Mouse (Mus musculus) forebrain, embryonic 16.5 days (tissue): ENCODE results near the gene Prss41. TPM values are rescaled to one million over a fixed set of nuclear protein-coding genes. Genes with fewer than 3 reads are reported as not detected.
"Not testable (repeated sequence)": the region's sequence is repeated elsewhere in the genome, so short reads cannot be mapped to it uniquely, and the experiment has no call there.

Experiments
- ATAC-seq: fragments of 200-750 bp; cut with Nextera tagmentation; 2 replicates; pipeline ENCODE4 v1.8.0; 2017; ENCODE audit warnings: mild to moderate bottlenecking, moderate library complexity
- H3K27ac ChIP-seq: fragments of 300-500 bp; sonication (generic); 2 replicates; pipeline ENCODE4 v1.5.1; 2014; ENCODE audit warnings: low read length, control low read depth
- H3K27me3 ChIP-seq: fragments of 300-500 bp; sonication (generic); replicated peaks from 2 replicates; pipeline ENCODE4 v1.6.1; 2014; ENCODE audit warnings: low read length; ENCODE audit not compliant: control insufficient read depth, insufficient read depth
- H3K36me3 ChIP-seq: fragments of 300-500 bp; sonication (generic); 2 replicates; pipeline ENCODE4 v1.6.1; 2014; ENCODE audit not compliant: control insufficient read depth, insufficient read depth
- H3K4me1 ChIP-seq: fragments of 300-500 bp; sonication (generic); replicated peaks from 2 replicates; pipeline ENCODE4 v1.6.1; 2014; ENCODE audit warnings: low read length; ENCODE audit not compliant: control insufficient read depth, insufficient read depth
- H3K4me2 ChIP-seq: fragments of 300-500 bp; sonication (generic); 2 replicates; pipeline ENCODE4 v1.6.1; 2014; ENCODE audit warnings: mild to moderate bottlenecking, low read length, control low read depth
- H3K4me3 ChIP-seq: fragments of 300-500 bp; sonication (generic); replicated peaks from 2 replicates; pipeline ENCODE4 v1.5.1; 2014; ENCODE audit warnings: mild to moderate bottlenecking, low read length, control low read depth
- H3K9ac ChIP-seq: fragments of 300-500 bp; sonication (generic); replicated peaks from 2 replicates; pipeline ENCODE4 v1.6.1; 2014; ENCODE audit warnings: low read depth, low read length, control low read depth
- H3K9me3 ChIP-seq: fragments of 300-500 bp; sonication (generic); 2 replicates; pipeline ENCODE4 v1.6.1; 2016; ENCODE audit warnings: low read length; ENCODE audit not compliant: control insufficient read depth
- WGBS: fragments of 180-500 bp; shearing (Covaris S2); extraction: QIAGEN DNeasy Blood & Tissue Kit; methylation state at CpG from one replicate; pipeline ENCODE4 v1.1.7; 2014; 5-methylcytosine and 5-hydroxymethylcytosine counted together
- polyA plus RNA-seq: library from polyadenylated mRNA; unstranded; fragments of >200 nt; fragmentation: Nextera tagmentation; extraction: Ambion mirVana; gene quantifications from 2 replicates; pipeline ENCODE4 v1.2.1, GENCODE M21; 2015

Gene Prss41
- polyA plus RNA-seq, result 0.87 and 1.0 TPM in 2 replicates

- ATAC-seq, result no peak
- H3K4me1 ChIP-seq, result no peaks in the 10 kb centered on the region
- no peaks in the 10 kb centered on the region for H3K27me3 ChIP-seq
- no peak within 1 kb of the TSS for H3K27ac ChIP-seq
- H3K4me3 ChIP-seq, result no peak within 1 kb of the TSS
- no peaks in the 10 kb centered on the region for H3K36me3 ChIP-seq
- 17% methylated on average over 19 of the region's 19 CpGs for WGBS
- H3K4me2 ChIP-seq, result peak within 1 kb of the TSS; percentile 12; the same call in 1 of the 2 replicates
- H3K9me3 ChIP-seq, result no peaks in the 10 kb centered on the region
- H3K9ac ChIP-seq, result no peak within 1 kb of the TSS
Measured at GRCm38 (mm10) chr17:23843812-23844273, at the start of gene Prss41, which contains the start of gene Prss32. Prss41 (minus strand) TSS chr17:23844172. Prss32 (plus strand) TSS chr17:23843855.

- 82% methylated on average over 4 of the region's 4 CpGs for whole genome bisulfite sequencing
- not testable (repeated sequence) for H3K4me3 ChIP-seq, H3K27ac ChIP-seq, ATAC-seq, H3K27me3 ChIP-seq, H3K4me1 ChIP-seq, H3K9ac ChIP-seq, H3K9me3 ChIP-seq, H3K36me3 ChIP-seq, H3K4me2 ChIP-seq
Measured at GRCm38 (mm10) chr17:23880576-23880975, 36.6 kb upstream of the Prss41 start, which contains the start of the genes Dcpp1 and Dcpp2. Dcpp1 (plus strand) TSS chr17:23880876. Dcpp2 (plus strand) TSS chr17:23880880.

GRCm38 (mm10) chr17:23877166-23877565, 33.2 kb upstream of the Prss41 start:
- Histone ChIP-seq H3K27me3 (no peaks in the 10 kb centered on the region), H3K27ac (no peak overlapping the region)
- WGBS, result 74% methylated on average over 2 of the region's 2 CpGs

GRCm38 (mm10) chr17:23876741-23877140, 32.8 kb upstream of the Prss41 start:
- Histone ChIP-seq H3K27me3 (no peaks in the 10 kb centered on the region), H3K4me2 (no peak overlapping the region), H3K9ac (no peak overlapping the region), H3K9me3 (no peaks in the 10 kb centered on the region), H3K4me1 (no peaks in the 10 kb centered on the region), H3K4me3 (no peak overlapping the region), H3K36me3 (no peaks in the 10 kb centered on the region), H3K27ac (no peak overlapping the region)
- WGBS, result 30% methylated on average over 3 of the region's 3 CpGs
- ATAC-seq, result peak; percentile 78

More at GRCm38 (mm10) chr17:23877166-23877565, 33.2 kb upstream of the Prss41 start:
- Histone ChIP-seq H3K36me3 (no peaks in the 10 kb centered on the region), H3K4me3 (no peak overlapping the region), H3K4me2 (no peak overlapping the region), H3K4me1 (no peaks in the 10 kb centered on the region), H3K9me3 (no peaks in the 10 kb centered on the region), H3K9ac (no peak overlapping the region)
- peak; percentile 52 for ATAC-seq

- Histone ChIP-seq H3K27me3 (no peaks in the 10 kb centered on the region), H3K9me3 (no peaks in the 10 kb centered on the region), H3K4me3 (no peak overlapping the region), H3K4me1 (no peaks in the 10 kb centered on the region), H3K27ac (no peak overlapping the region), H3K9ac (no peak overlapping the region), H3K36me3 (no peaks in the 10 kb centered on the region), H3K4me2 (no peak overlapping the region)
- ATAC-seq, result no peak
- WGBS, result 46% methylated on average over 8 of the region's 8 CpGs
Measured at GRCm38 (mm10) chr17:23873884-23874856, 30.2 kb upstream of the Prss41 start.

GRCm38 (mm10) chr17:23868513-23868912, 24.5 kb upstream of the Prss41 start:
- 91% methylated on average over 11 of the region's 11 CpGs for WGBS
- H3K36me3 ChIP-seq, result no peaks in the 10 kb centered on the region
- H3K4me3 ChIP-seq, result no peak overlapping the region
- H3K4me1 ChIP-seq, result no peaks in the 10 kb centered on the region
- ATAC-seq, result no peak
- H3K9me3 ChIP-seq, result no peaks in the 10 kb centered on the region
- H3K27me3 ChIP-seq, result no peaks in the 10 kb centered on the region
- no peak overlapping the region for H3K9ac ChIP-seq
- no peak overlapping the region for H3K27ac ChIP-seq
- no peak overlapping the region for H3K4me2 ChIP-seq

GRCm38 (mm10) chr17:23867756-23868155, 23.8 kb upstream of the Prss41 start, which contains the start of gene Prss21:
Prss21 (plus strand) TSS chr17:23868056.
- no peaks in the 10 kb centered on the region for H3K9me3 ChIP-seq
- ATAC-seq, result no peak
- H3K36me3 ChIP-seq, result no peaks in the 10 kb centered on the region
- no peaks in the 10 kb centered on the region for H3K4me1 ChIP-seq
- 84% methylated on average over 15 of the region's 15 CpGs for WGBS
- no peak within 1 kb of the TSS for H3K4me3 ChIP-seq
- H3K9ac ChIP-seq, result no peak within 1 kb of the TSS
- H3K27me3 ChIP-seq, result no peaks in the 10 kb centered on the region
- H3K27ac ChIP-seq, result no peak within 1 kb of the TSS
- no peak within 1 kb of the TSS for H3K4me2 ChIP-seq

- WGBS, result 90% methylated on average over 4 of the region's 4 CpGs
- Histone ChIP-seq H3K27me3 (no peaks in the 10 kb centered on the region), H3K4me2 (no peak overlapping the region), H3K27ac (no peak overlapping the region), H3K9ac (no peak overlapping the region), H3K4me3 (no peak overlapping the region), H3K9me3 (no peaks in the 10 kb centered on the region), H3K4me1 (no peaks in the 10 kb centered on the region), H3K36me3 (no peaks in the 10 kb centered on the region)
- ATAC-seq, result no peak
Measured at GRCm38 (mm10) chr17:23862926-23863325, 19.0 kb upstream of the Prss41 start.

GRCm38 (mm10) chr17:23857913-23858312, 13.9 kb upstream of the Prss41 start:
- H3K9ac ChIP-seq, result no peak overlapping the region

More at GRCm38 (mm10) chr17:23857913-23858312, 13.9 kb upstream of the Prss41 start:
- WGBS, result 82% methylated on average over 2 of the region's 2 CpGs
- no peaks in the 10 kb centered on the region for H3K36me3 ChIP-seq
- no peaks in the 10 kb centered on the region for H3K4me1 ChIP-seq
- no peaks in the 10 kb centered on the region for H3K9me3 ChIP-seq
- H3K4me2 ChIP-seq, result no peak overlapping the region
- no peaks in the 10 kb centered on the region for H3K27me3 ChIP-seq
- H3K4me3 ChIP-seq, result no peak overlapping the region
- ATAC-seq, result no peak
- no peak overlapping the region for H3K27ac ChIP-seq
